Comparison of ENCODE assay signal across 7 mouse cellular contexts in genomic region chr10:77113489-77114240, GRCm38 (mm10). TPM values are rescaled to one million over a fixed set of nuclear protein-coding genes. Genes with fewer than 3 reads are reported as not detected.
DNase-seq lines count a peak whose midpoint lies in the region; ATAC-seq lines count a peak whose summit lies in the region.

No protein-coding gene starts in this region.

- H3K36me3 ChIP-seq in kidney, embryonic 15.5 days = no peaks in the 10 kb centered on the region

- H3K9ac ChIP-seq in kidney, embryonic 15.5 days = peak overlapping the region; percentile 38

- H3K9me3 ChIP-seq in kidney, embryonic 15.5 days (replicated peaks) = no peaks in the 10 kb centered on the region

- no peaks in the 10 kb centered on the region for H3K27me3 ChIP-seq in kidney, embryonic 15.5 days

- peaks cover 90% of the 10 kb centered on the region for H3K4me1 ChIP-seq in kidney, embryonic 15.5 days

- ATAC-seq in kidney, embryonic 15.5 days (replicated peaks; ENCODE audit: low FRiP score) = no peak
- no peak for ATAC-seq in megakaryocyte-erythroid progenitor cell, adult 5-6 weeks (replicated peaks; ENCODE audit: low FRiP score, low TSS enrichment, poor library complexity, severe bottlenecking)

- H3K27ac ChIP-seq in kidney, embryonic 15.5 days = peak overlapping the region; percentile 49; the same call in 1 of the 2 replicates

- 49% methylated on average over 19 of the region's 19 CpGs for WGBS in kidney, embryonic 15.5 days

- peak overlapping the region; percentile 54 for H3K4me2 ChIP-seq in kidney, embryonic 15.5 days

- peak overlapping the region; percentile 30 for H3K4me3 ChIP-seq in kidney, embryonic 15.5 days (replicated peaks)

- peak; percentile 46 for DNase-seq in ZHBTc4 (ENCODE audit: low read depth, low spot score)
- peak; percentile 84 for DNase-seq in gastrocnemius, adult 18-20 months (ENCODE audit: low spot score)
- DNase-seq in lung, postnatal 14 days = peak; percentile 84
- no peak for DNase-seq in embryo, embryonic 10.5 days (ENCODE audit: low spot score)
- DNase-seq in right cerebral cortex, postnatal 14 days = no peak

RNA-seq across cellular contexts. Expression of gene Col18a1, which starts 52.7 kb away (rescaled TPM):
- total RNA-seq in gastrocnemius, adult 18-20 months (2021) = 1 to 10 TPM; 5.2 to 6.6 TPM
- 195 and 206 TPM in 2 replicates for polyA plus RNA-seq in kidney, embryonic 15.5 days (2015; fragmentation: Nextera tagmentation; extraction: Ambion mirVana)
- total RNA-seq in megakaryocyte-erythroid progenitor cell, adult 5-6 weeks (2014; fragmentation: Nextera tagmentation) = 0.37 TPM in 1 of 2 replicates, not detected in the other
- 0.15 TPM in 1 of 2 replicates, not detected in the other for total RNA-seq in megakaryocyte-erythroid progenitor cell, adult 5-6 weeks (2017)

Comparison
In these comparisons a context has a peak if more than half of its experiments do, and no peak if none do; other contexts are left out.
1. DNase-seq: peak in ZHBTc4 (single experiment), gastrocnemius, adult 18-20 months (single experiment) and lung, postnatal 14 days (single experiment); none in embryo, embryonic 10.5 days (single experiment) and right cerebral cortex, postnatal 14 days (single experiment).
2. RNA of gene Col18a1, which starts 52.7 kb away (total RNA-seq): 5.2 to 6.6 TPM in gastrocnemius, adult 18-20 months; 0.15 to 0.37 TPM in megakaryocyte-erythroid progenitor cell, adult 5-6 weeks; every median in the first group is over 4 times any median in the second.